Mouse (Mus musculus) heart, postnatal 0 days (tissue): ENCODE data around the gene Hoxc12.

Experiments
- CTCF ChIP-seq: IDR thresholded peaks from 2 replicates; pipeline ENCODE4 v1.5.1; 2016; ENCODE audit warnings: antibody characterized with exemption, control low read depth, low read depth
- EP300 ChIP-seq: IDR thresholded peaks from 2 replicates; pipeline ENCODE4 v1.6.1; 2016; ENCODE audit warnings: antibody characterized with exemption, low read depth

- no peak for TF ChIP-seq CTCF
- TF ChIP-seq EP300, result no peak
Measured at GRCm38 (mm10) chr15:102962492-102962891, 25.9 kb downstream of the Hoxc12 start.
